Mouse (Mus musculus): ENCODE data around the gene Rpl36a-ps1.

The Rpl36a-ps1 gene

GRCm38 (mm10) chr14:98951626-98952290 lies 42.4 kb downstream of the Rpl36a-ps1 start:
- no peak for DNase-seq (ENCODE audit: low spot score in 2 of 2)
